Mouse (Mus musculus): ENCODE data around the gene Cspg4.

GRCm38 (mm10) chr9:56828146-56828545 is 36.7 kb upstream of the Cspg4 start:
- TF ChIP-seq POU5F1 (IDR thresholded peaks at IDR 0.05; ENCODE audit: borderline replicate concordance, low read length) (no peak), CTCF (conservative IDR thresholded peaks at IDR 0.05; ENCODE audit: low read length) (no peak), NANOG (IDR thresholded peaks at IDR 0.05; ENCODE audit: borderline replicate concordance, low read length) (no peak)
